In genomic region chr7:78530286-78530685, GRCm38 (mm10) we compare ENCODE assay signal across 16 mouse cellular contexts.
"Had no signal": no experiment of that assay in that cellular context is flagged by ENCODE, and none has a peak within 500 bp of the region (broad histone marks: within the 10 kb centered on the region; RNA-seq: fewer than 3 reads in every experiment).

No protein-coding gene starts in this region.

- H3K9ac ChIP-seq: limb, embryonic 13.5 days; liver, embryonic 14.5 days; midbrain, embryonic 15.5 days; neural tube, embryonic 15.5 days; stomach, embryonic 15.5 days had no signal

- DNase-seq: kidney, adult 2 months; left cerebral cortex, postnatal 4 days; lung, adult 18-20 months; lung, postnatal 4 days; right cerebral cortex, postnatal 4 days; spleen, adult 18-20 months; thymus, adult 2 months; thymus, postnatal 25 days had no signal

- H3K4me2 ChIP-seq: limb, embryonic 13.5 days; midbrain, embryonic 11.5 days; midbrain, embryonic 15.5 days; neural tube, embryonic 15.5 days; stomach, embryonic 15.5 days had no signal

- H3K36me3 ChIP-seq: limb, embryonic 13.5 days; midbrain, embryonic 15.5 days; neural tube, embryonic 15.5 days; stomach, embryonic 15.5 days had no signal

- ATAC-seq: lung, postnatal 0 days; midbrain, embryonic 15.5 days had no signal

- H3K9me3 ChIP-seq: limb, embryonic 13.5 days; midbrain, embryonic 15.5 days; neural tube, embryonic 15.5 days; stomach, embryonic 15.5 days had no signal

- H3K4me1 ChIP-seq: limb, embryonic 13.5 days; stomach, embryonic 15.5 days had no signal

- H3K27me3 ChIP-seq: midbrain, embryonic 15.5 days; neural tube, embryonic 15.5 days; stomach, embryonic 15.5 days had no signal

- H3K27ac ChIP-seq: layer of hippocampus, adult 2 months; limb, embryonic 13.5 days; liver, embryonic 14.5 days; midbrain, embryonic 15.5 days; neural tube, embryonic 15.5 days; stomach, embryonic 15.5 days had no signal

- H3K4me3 ChIP-seq: layer of hippocampus, adult 2 months; limb, embryonic 13.5 days; midbrain, embryonic 15.5 days; neural tube, embryonic 15.5 days; stomach, embryonic 15.5 days had no signal
